Mouse (Mus musculus): ENCODE measurements at regions not wholly inside any gene's neighbourhood (a gene's known extent, or its start where the extent isn't known, plus 50 kb on each side); places are given as distances from the start of the nearest gene placed in this dataset.

GRCm38 (mm10) chr13:112001155-112002025 is 192.6 kb upstream of the Map3k1 start:
- H3K9me3 ChIP-seq (replicated peaks; ENCODE audit: control insufficient read depth, insufficient read depth, low read length, poor library complexity, severe bottlenecking): no peaks in the 10 kb centered on the region
- H3K36me3 ChIP-seq (ENCODE audit: control insufficient read depth, insufficient read depth, low read length, poor library complexity, severe bottlenecking): no peaks in the 10 kb centered on the region
- no peaks in the 10 kb centered on the region for H3K27me3 ChIP-seq (ENCODE audit: control insufficient read depth, insufficient read depth, low read length, poor library complexity, severe bottlenecking)
- H3K27ac ChIP-seq (ENCODE audit: insufficient read depth, low read length): no peak overlapping the region
- H3K4me3 ChIP-seq (ENCODE audit: low read depth, low read length): no peak overlapping the region
- peaks cover 6% of the 10 kb centered on the region for H3K4me1 ChIP-seq (ENCODE audit: control insufficient read depth, insufficient read depth, low read length)
- TF ChIP-seq POLR2A (IDR thresholded peaks at IDR 0.05; ENCODE audit: insufficient read depth, low read length): no peak
- no peak for TF ChIP-seq CTCF (IDR thresholded peaks at IDR 0.05; ENCODE audit: low read depth, low read length)
- no peak for TF ChIP-seq EP300 (IDR thresholded peaks at IDR 0.05; ENCODE audit: insufficient read depth, low read depth, low read length)
- H3K9ac ChIP-seq (ENCODE audit: low read depth, poor library complexity, severe bottlenecking): no peak overlapping the region

- no peak overlapping the region for H3K4me3 ChIP-seq (ENCODE audit: low read depth, low read length)
- no peak overlapping the region for H3K9ac ChIP-seq (ENCODE audit: low read depth, poor library complexity, severe bottlenecking)
- H3K9me3 ChIP-seq (replicated peaks; ENCODE audit: control insufficient read depth, insufficient read depth, low read length, poor library complexity, severe bottlenecking): no peaks in the 10 kb centered on the region
- H3K27me3 ChIP-seq (ENCODE audit: control insufficient read depth, insufficient read depth, low read length, poor library complexity, severe bottlenecking): no peaks in the 10 kb centered on the region
- peaks cover 6% of the 10 kb centered on the region for H3K4me1 ChIP-seq (ENCODE audit: control insufficient read depth, insufficient read depth, low read length)
- H3K27ac ChIP-seq (ENCODE audit: insufficient read depth, low read length): no peak overlapping the region
- H3K36me3 ChIP-seq (ENCODE audit: control insufficient read depth, insufficient read depth, low read length, poor library complexity, severe bottlenecking): no peaks in the 10 kb centered on the region
- TF ChIP-seq EP300 (IDR thresholded peaks at IDR 0.05; ENCODE audit: insufficient read depth, low read depth, low read length) (no peak), POLR2A (IDR thresholded peaks at IDR 0.05; ENCODE audit: insufficient read depth, low read length) (no peak), CTCF (IDR thresholded peaks at IDR 0.05; ENCODE audit: low read depth, low read length) (no peak)
These were observed 194.0 kb upstream of the Map3k1 start for GRCm38 (mm10) chr13:112002661-112003347.

- H3K27ac ChIP-seq (ENCODE audit: insufficient read depth, low read length): no peak overlapping the region
- peaks cover 6% of the 10 kb centered on the region for H3K4me1 ChIP-seq (ENCODE audit: control insufficient read depth, insufficient read depth, low read length)
- no peaks in the 10 kb centered on the region for H3K9me3 ChIP-seq (replicated peaks; ENCODE audit: control insufficient read depth, insufficient read depth, low read length, poor library complexity, severe bottlenecking)
- H3K4me3 ChIP-seq (ENCODE audit: low read depth, low read length): no peak overlapping the region
- no peaks in the 10 kb centered on the region for H3K36me3 ChIP-seq (ENCODE audit: control insufficient read depth, insufficient read depth, low read length, poor library complexity, severe bottlenecking)
- no peaks in the 10 kb centered on the region for H3K27me3 ChIP-seq (ENCODE audit: control insufficient read depth, insufficient read depth, low read length, poor library complexity, severe bottlenecking)
- TF ChIP-seq CTCF (IDR thresholded peaks at IDR 0.05; ENCODE audit: low read depth, low read length) (no peak), POLR2A (IDR thresholded peaks at IDR 0.05; ENCODE audit: insufficient read depth, low read length) (no peak), EP300 (IDR thresholded peaks at IDR 0.05; ENCODE audit: insufficient read depth, low read depth, low read length) (no peak)
- H3K9ac ChIP-seq (ENCODE audit: low read depth, poor library complexity, severe bottlenecking): no peak overlapping the region
These were observed 194.7 kb upstream of the Map3k1 start for GRCm38 (mm10) chr13:112003445-112003844.

- Histone ChIP-seq H3K9me3 (replicated peaks; ENCODE audit: control insufficient read depth, insufficient read depth, low read length, poor library complexity, severe bottlenecking) (no peaks in the 10 kb centered on the region), H3K4me3 (ENCODE audit: low read depth, low read length) (no peak overlapping the region), H3K9ac (ENCODE audit: low read depth, poor library complexity, severe bottlenecking) (no peak overlapping the region), H3K27me3 (ENCODE audit: control insufficient read depth, insufficient read depth, low read length, poor library complexity, severe bottlenecking) (no peaks in the 10 kb centered on the region), H3K4me1 (ENCODE audit: control insufficient read depth, insufficient read depth, low read length) (peaks cover 6% of the 10 kb centered on the region), H3K36me3 (ENCODE audit: control insufficient read depth, insufficient read depth, low read length, poor library complexity, severe bottlenecking) (no peaks in the 10 kb centered on the region), H3K27ac (ENCODE audit: insufficient read depth, low read length) (no peak overlapping the region)
- TF ChIP-seq CTCF (IDR thresholded peaks at IDR 0.05; ENCODE audit: low read depth, low read length) (no peak), POLR2A (IDR thresholded peaks at IDR 0.05; ENCODE audit: insufficient read depth, low read length) (no peak), EP300 (IDR thresholded peaks at IDR 0.05; ENCODE audit: insufficient read depth, low read depth, low read length) (no peak)
These were observed 195.3 kb upstream of the Map3k1 start for GRCm38 (mm10) chr13:112004126-112004525.

- no peak for TF ChIP-seq CTCF (IDR thresholded peaks at IDR 0.05; ENCODE audit: low read depth, low read length)
- no peaks in the 10 kb centered on the region for H3K9me3 ChIP-seq (replicated peaks; ENCODE audit: control insufficient read depth, insufficient read depth, low read length, poor library complexity, severe bottlenecking)
- H3K4me1 ChIP-seq (ENCODE audit: control insufficient read depth, insufficient read depth, low read length): peaks cover 6% of the 10 kb centered on the region
- H3K27me3 ChIP-seq (ENCODE audit: control insufficient read depth, insufficient read depth, low read length, poor library complexity, severe bottlenecking): no peaks in the 10 kb centered on the region
- H3K9ac ChIP-seq (ENCODE audit: low read depth, poor library complexity, severe bottlenecking): no peak overlapping the region
- no peak overlapping the region for H3K4me3 ChIP-seq (ENCODE audit: low read depth, low read length)
- no peaks in the 10 kb centered on the region for H3K36me3 ChIP-seq (ENCODE audit: control insufficient read depth, insufficient read depth, low read length, poor library complexity, severe bottlenecking)
- H3K27ac ChIP-seq (ENCODE audit: insufficient read depth, low read length): no peak overlapping the region
These were observed 196.6 kb upstream of the Map3k1 start for GRCm38 (mm10) chr13:112005421-112005820.

- Histone ChIP-seq H3K4me1 (ENCODE audit: control insufficient read depth, insufficient read depth, low read length) (no peaks in the 10 kb centered on the region), H3K27ac (ENCODE audit: insufficient read depth, low read length) (no peak overlapping the region), H3K27me3 (ENCODE audit: control insufficient read depth, insufficient read depth, low read length, poor library complexity, severe bottlenecking) (no peaks in the 10 kb centered on the region; the same call in 1 of the 2 replicates), H3K4me3 (ENCODE audit: low read depth, low read length) (no peak overlapping the region), H3K9me3 (replicated peaks; ENCODE audit: control insufficient read depth, insufficient read depth, low read length, poor library complexity, severe bottlenecking) (no peaks in the 10 kb centered on the region), H3K9ac (ENCODE audit: low read depth, poor library complexity, severe bottlenecking) (no peak overlapping the region), H3K36me3 (ENCODE audit: control insufficient read depth, insufficient read depth, low read length, poor library complexity, severe bottlenecking) (no peaks in the 10 kb centered on the region)
- TF ChIP-seq POLR2A (IDR thresholded peaks at IDR 0.05; ENCODE audit: insufficient read depth, low read length): no peak
- no peak for TF ChIP-seq CTCF (IDR thresholded peaks at IDR 0.05; ENCODE audit: low read depth, low read length)
- no peak for TF ChIP-seq EP300 (IDR thresholded peaks at IDR 0.05; ENCODE audit: insufficient read depth, low read depth, low read length)
These were observed 200.0 kb upstream of the Map3k1 start for GRCm38 (mm10) chr13:112008806-112009205.

Measured in ES-Bruce4 (cell line).